Mouse (Mus musculus) macrophage (primary cell): ENCODE data around the gene Rgs6. TPM values are rescaled to one million over a fixed set of nuclear protein-coding genes. Genes with fewer than 3 reads are reported as not detected.

Source experiments
- H3K27ac ChIP-seq: fragments of 350-480 bp; formaldehyde crosslinking; 2 replicates; pipeline ENCODE4 v1.9.0; 2021
- H3K36me3 ChIP-seq: fragments of 350-480 bp; formaldehyde crosslinking; 2 replicates; pipeline ENCODE4 v1.9.0; 2021; ENCODE audit errors: inconsistent target
- H3K4me3 ChIP-seq: fragments of 350-480 bp; formaldehyde crosslinking; 2 replicates; pipeline ENCODE4 v1.9.0; 2021; ENCODE audit errors: inconsistent target
- H3K79me2 ChIP-seq: fragments of 350-480 bp; formaldehyde crosslinking; 2 replicates; pipeline ENCODE4 v1.9.0; 2021; ENCODE audit errors: inconsistent target
- WGBS: methylation state at CpG from one replicate; pipeline ENCODE4 v1.1.7; 2026; ENCODE audit warnings: inconsistent platforms; ENCODE audit not compliant: missing documents; 5-methylcytosine and 5-hydroxymethylcytosine counted together
- polyA plus RNA-seq: library from polyadenylated mRNA; stranded (reverse); fragments of 250-400 nt; gene quantifications from 3 replicates; pipeline ENCODE4 v1.2.4, GENCODE M21; 2018; ENCODE audit warnings: inconsistent platforms

Gene Rgs6
- polyA plus RNA-seq, 1 experiment from 2014 or later = not detected

- no peaks in the 10 kb centered on the region for H3K79me2 ChIP-seq
- no peak overlapping the region for H3K27ac ChIP-seq
- H3K4me3 ChIP-seq = no peak overlapping the region
- WGBS = 62% methylated on average over 3 of the region's 3 CpGs
- no peaks in the 10 kb centered on the region for H3K36me3 ChIP-seq
Measured at GRCm38 (mm10) chr12:83113971-83114370, 525.9 kb downstream of the Rgs6 start.

DNA sequence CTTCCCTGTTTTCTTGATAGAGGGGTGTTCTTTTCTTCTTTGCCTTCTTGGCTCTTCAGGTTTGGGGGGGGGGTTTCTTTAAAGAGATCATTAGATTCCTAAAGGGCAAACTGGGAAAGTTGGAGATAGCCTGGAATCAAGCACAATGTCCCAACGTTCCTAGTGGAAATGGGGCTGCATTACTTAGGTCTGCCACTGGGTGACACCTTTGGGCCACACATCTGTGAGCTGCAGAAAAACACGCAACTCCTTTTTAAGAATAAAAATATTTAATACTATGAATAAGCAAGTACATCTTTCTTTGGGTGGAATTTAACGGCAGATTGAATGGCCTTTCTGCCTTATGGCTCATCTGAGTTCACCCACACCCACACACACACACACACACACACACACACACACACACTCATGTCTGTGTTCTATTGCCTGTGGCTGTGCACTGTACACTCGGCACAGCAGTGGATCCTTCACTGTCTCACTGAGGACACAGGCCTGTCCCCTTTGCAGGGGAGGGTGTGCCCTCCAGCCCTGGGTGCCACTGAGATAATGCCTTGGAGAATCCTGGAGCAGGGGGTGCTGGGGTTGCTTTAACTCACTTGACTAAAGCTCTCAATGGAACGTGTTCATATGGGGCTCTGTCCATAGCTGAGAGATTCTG, 526.4 kb downstream of the Rgs6 start:
- no peak overlapping the region for H3K4me3 ChIP-seq
- no peaks in the 10 kb centered on the region for H3K36me3 ChIP-seq
- 43% methylated on average over 4 of the region's 5 CpGs for WGBS
- no peaks in the 10 kb centered on the region for H3K79me2 ChIP-seq
- no peak overlapping the region for H3K27ac ChIP-seq

DNA sequence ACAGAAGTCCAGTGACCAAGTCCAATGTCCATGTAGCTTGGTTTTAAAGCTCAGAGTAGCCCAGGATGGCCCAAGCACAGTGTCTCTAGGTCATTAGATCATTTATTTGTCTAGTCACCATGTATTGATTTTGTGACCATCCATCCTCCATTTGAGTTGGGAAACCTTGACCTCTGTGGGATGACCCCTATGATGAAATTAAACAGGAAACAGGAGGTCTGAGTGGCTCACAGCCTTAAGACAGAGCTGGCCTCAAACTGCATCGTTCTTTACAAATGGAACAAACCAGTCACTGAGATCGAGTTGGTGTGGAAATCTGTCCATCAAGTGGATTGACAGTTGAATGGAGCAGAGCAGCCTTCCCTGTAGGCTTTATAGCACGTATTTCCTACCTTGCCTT, 536.0 kb downstream of the Rgs6 start:
- 36% methylated on average over 3 of the region's 3 CpGs for WGBS
- Histone ChIP-seq H3K79me2 (no peaks in the 10 kb centered on the region), H3K36me3 (no peaks in the 10 kb centered on the region), H3K27ac (no peak overlapping the region), H3K4me3 (no peak overlapping the region)

DNA sequence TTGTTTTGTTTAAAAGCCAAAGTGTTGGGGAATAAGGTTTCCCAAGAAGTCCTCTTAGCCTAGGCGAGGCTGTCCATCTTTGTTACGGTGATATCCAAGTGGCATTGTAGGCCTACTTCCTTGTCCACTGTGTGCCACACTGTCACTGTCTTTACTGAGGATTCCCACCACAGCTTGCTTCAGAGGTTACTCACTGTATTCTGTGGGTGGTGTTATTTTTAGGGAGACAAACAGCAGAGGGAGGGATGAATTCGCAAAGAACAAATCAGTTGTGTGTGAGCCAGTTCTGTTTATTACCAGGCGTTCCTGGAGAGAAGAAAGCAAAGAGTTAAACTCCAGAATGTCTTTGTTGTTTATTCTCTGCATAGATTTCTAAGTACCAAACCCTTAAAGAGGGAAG, 537.2 kb downstream of the Rgs6 start:
- Histone ChIP-seq H3K79me2 (no peaks in the 10 kb centered on the region), H3K27ac (no peak overlapping the region), H3K36me3 (no peaks in the 10 kb centered on the region), H3K4me3 (no peak overlapping the region)
- WGBS = 94% methylated on average over 4 of the region's 4 CpGs

DNA sequence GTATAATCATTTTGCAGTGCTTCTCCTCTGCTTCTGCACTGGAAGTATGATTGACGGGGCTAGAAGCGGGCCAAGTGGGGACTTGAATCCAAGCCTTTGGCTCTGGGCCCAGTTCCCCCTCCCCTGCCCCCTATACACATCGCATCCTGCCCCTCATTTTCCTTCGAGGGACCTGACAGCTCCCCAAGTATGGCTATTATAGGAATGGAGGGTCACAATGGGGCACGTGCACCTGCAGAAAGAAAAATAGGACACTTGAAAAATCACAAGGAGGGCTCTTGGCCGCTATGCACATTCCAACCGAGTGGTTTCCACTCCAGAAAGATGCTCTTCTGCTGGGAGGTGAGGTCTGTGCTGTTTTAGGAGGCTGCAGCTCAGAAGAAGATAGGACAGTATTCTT, 538.8 kb downstream of the Rgs6 start:
- WGBS = 80% methylated on average over 6 of the region's 7 CpGs
- no peak overlapping the region for H3K27ac ChIP-seq
- H3K79me2 ChIP-seq = no peaks in the 10 kb centered on the region
- no peak overlapping the region for H3K4me3 ChIP-seq
- H3K36me3 ChIP-seq = no peaks in the 10 kb centered on the region

- 77% methylated on average over 5 of the region's 6 CpGs for WGBS
- Histone ChIP-seq H3K27ac (no peak overlapping the region), H3K4me3 (no peak overlapping the region), H3K79me2 (no peaks in the 10 kb centered on the region), H3K36me3 (no peaks in the 10 kb centered on the region)
Measured at GRCm38 (mm10) chr12:83127955-83128354, 539.9 kb downstream of the Rgs6 start.

- no peaks in the 10 kb centered on the region for H3K36me3 ChIP-seq
- no peak overlapping the region for H3K27ac ChIP-seq
- H3K4me3 ChIP-seq = no peak overlapping the region
- no peaks in the 10 kb centered on the region for H3K79me2 ChIP-seq
- 81% methylated on average over 3 of the region's 3 CpGs for WGBS
Measured at GRCm38 (mm10) chr12:83128606-83129005, 540.5 kb downstream of the Rgs6 start.

DNA sequence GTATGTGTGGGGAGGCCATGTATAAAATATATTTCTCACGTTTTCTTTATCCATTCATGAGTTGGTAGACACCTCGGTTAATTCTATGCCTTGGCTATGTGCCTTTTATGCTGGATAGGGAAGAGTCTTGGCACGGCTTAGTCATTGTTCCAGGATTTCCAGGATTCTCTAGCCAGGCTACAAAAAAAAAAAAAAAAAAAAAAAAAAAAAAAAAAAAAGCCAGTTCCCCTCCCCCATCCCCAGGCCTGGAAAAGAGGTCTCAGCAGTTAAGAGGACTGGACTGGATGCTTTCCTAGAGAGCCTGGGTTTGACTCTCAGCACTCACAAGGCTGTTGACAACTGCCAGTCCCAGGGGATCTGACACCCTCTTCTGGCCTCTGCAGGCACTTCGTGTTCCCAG, 543.3 kb downstream of the Rgs6 start:
- no peak overlapping the region for H3K27ac ChIP-seq
- H3K4me3 ChIP-seq = no peak overlapping the region
- no peaks in the 10 kb centered on the region for H3K36me3 ChIP-seq
- H3K79me2 ChIP-seq = no peaks in the 10 kb centered on the region
- 91% methylated on average over 3 of the region's 4 CpGs for WGBS

DNA sequence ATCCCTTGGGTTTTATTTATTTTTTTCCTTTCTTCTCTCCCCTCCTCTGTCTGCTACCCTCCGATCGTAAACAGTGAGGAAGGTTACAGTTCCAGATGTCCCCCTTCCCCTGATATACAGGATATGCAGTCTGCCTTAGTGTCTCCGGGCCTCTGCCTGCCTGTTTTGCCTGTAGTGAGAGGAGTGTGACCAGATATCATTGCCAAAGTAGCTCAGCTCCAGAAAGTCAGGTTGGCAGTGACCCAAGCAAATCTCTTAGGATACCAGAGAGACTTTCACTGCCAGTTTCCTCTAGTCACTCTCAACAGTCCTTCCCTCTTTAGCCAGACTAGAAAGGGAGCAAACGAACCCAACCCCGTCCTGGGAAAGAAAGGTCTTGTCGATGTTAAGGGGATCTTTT, 545.7 kb downstream of the Rgs6 start:
- H3K27ac ChIP-seq = no peak overlapping the region
- no peak overlapping the region for H3K4me3 ChIP-seq
- WGBS = 72% methylated on average over 5 of the region's 6 CpGs
- H3K36me3 ChIP-seq = no peaks in the 10 kb centered on the region
- H3K79me2 ChIP-seq = no peaks in the 10 kb centered on the region

DNA sequence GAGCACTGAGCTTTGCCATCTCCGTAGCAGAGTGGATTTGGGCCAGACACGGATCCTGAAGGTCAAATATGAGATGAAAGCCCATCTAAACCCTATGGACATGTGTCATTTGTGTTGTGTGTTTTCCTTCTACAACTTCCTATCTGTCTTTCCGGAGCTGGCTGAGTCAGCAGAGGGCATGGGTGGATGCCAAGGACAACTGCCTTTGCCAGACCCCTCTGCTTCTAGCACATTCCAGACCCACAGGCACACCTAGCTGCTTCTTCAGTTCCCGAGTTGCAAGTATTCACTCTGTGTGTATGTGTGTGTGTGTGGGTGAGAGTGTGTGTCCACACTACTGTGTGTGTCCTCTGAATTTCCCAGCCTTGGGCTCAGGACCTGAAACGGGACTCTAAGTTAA, 547.9 kb downstream of the Rgs6 start:
- Histone ChIP-seq H3K4me3 (no peak overlapping the region), H3K27ac (no peak overlapping the region), H3K79me2 (no peaks in the 10 kb centered on the region), H3K36me3 (no peaks in the 10 kb centered on the region)
- WGBS = 86% methylated on average over 4 of the region's 5 CpGs

DNA sequence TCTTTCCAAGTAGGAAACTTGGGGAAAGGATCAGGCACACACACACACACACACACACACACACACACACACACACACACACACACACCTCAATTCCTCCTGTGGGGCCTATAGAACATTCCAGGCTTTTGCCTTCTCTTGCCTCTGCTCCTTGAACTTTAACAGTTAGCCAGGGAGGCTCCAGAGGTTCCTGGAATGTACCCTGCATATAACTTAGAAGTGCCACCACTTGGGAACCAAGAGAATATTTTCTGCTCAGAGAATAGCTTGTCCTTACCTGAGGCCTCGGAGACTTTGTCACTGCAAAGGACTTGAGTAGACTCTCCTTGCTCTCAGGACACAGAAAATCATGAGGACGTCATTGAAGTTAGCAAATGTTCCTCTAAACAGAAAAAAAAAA, 548.4 kb downstream of the Rgs6 start:
- Histone ChIP-seq H3K4me3 (no peak overlapping the region), H3K79me2 (no peaks in the 10 kb centered on the region), H3K36me3 (no peaks in the 10 kb centered on the region), H3K27ac (no peak overlapping the region)
- 89% methylated on average over 2 of the region's 2 CpGs for WGBS

GRCm38 (mm10) chr12:83137001-83137400, 548.9 kb downstream of the Rgs6 start:
- Histone ChIP-seq H3K27ac (no peak overlapping the region), H3K79me2 (no peaks in the 10 kb centered on the region), H3K36me3 (no peaks in the 10 kb centered on the region), H3K4me3 (no peak overlapping the region)
- WGBS = 74% methylated on average over 3 of the region's 3 CpGs

- no peaks in the 10 kb centered on the region for H3K79me2 ChIP-seq
- no peak overlapping the region for H3K4me3 ChIP-seq
- H3K36me3 ChIP-seq = no peaks in the 10 kb centered on the region
- no peak overlapping the region for H3K27ac ChIP-seq
- WGBS = 24% methylated on average over 2 of the region's 2 CpGs
Measured at GRCm38 (mm10) chr12:83141164-83141563, 553.1 kb downstream of the Rgs6 start.

DNA sequence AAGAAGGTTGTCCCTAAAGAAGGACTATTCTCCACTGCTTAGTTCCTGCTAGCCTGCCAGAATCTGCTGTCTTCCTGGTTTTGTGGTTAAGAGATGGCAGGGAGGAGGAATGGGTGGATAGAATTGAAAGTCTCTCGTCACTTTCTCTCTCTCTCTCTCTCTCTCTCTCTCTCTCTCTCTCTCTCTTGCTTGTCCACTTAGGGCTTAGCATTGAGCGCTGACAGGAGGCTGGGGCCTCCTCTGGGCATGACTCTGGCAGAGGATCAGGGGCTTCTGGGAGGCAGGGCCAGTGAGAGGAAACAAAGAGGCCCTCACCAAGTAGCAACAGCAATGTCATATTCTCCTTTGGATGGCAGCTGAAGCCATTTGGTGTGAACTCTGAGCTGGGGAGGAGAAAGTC, 554.4 kb downstream of the Rgs6 start:
- Histone ChIP-seq H3K27ac (no peak overlapping the region), H3K4me3 (no peak overlapping the region), H3K36me3 (no peaks in the 10 kb centered on the region), H3K79me2 (no peaks in the 10 kb centered on the region)
- WGBS = 39% methylated on average over 2 of the region's 2 CpGs

- Histone ChIP-seq H3K79me2 (no peaks in the 10 kb centered on the region), H3K36me3 (no peaks in the 10 kb centered on the region), H3K4me3 (no peak overlapping the region), H3K27ac (no peak overlapping the region)
- 41% methylated on average over 3 of the region's 3 CpGs for WGBS
Measured at GRCm38 (mm10) chr12:83143071-83143470, 555.0 kb downstream of the Rgs6 start.

DNA sequence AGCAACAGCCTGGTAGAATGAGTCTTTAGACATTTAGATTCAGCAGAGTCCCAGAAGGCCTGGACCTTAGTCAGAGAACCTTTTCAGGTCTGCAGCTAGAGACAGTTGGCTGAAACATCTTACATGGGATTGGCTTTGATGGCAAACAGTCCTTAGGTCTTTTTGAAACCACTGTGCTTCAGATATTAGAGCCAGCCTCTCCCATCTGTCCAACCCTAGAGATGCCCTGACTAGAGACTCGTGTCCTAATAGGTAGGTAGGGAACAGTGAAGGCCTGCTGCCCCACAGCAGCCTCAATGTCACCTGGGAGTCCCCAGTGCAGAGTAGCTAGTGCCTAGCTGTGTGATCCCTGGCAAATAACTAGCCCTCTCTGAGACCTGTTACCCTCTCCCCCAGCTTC, 555.5 kb downstream of the Rgs6 start:
- no peaks in the 10 kb centered on the region for H3K36me3 ChIP-seq
- H3K27ac ChIP-seq = no peak overlapping the region
- 100% methylated on average over 1 of the region's 1 CpGs for WGBS
- H3K4me3 ChIP-seq = no peak overlapping the region
- no peaks in the 10 kb centered on the region for H3K79me2 ChIP-seq
